Mouse (Mus musculus) embryonic fibroblast, embryonic 13.5 days (primary cell): ENCODE data around the gene Galnt18.

Source experiments
- CTCF ChIP-seq: IDR thresholded peaks from 2 replicates; pipeline ENCODE4 v1.5.1; 2011; ENCODE audit warnings: mild to moderate bottlenecking, control low read depth, low read length, moderate library complexity, borderline replicate concordance; ENCODE audit not compliant: insufficient read depth
- POLR2A ChIP-seq: IDR thresholded peaks from 2 replicates; pipeline ENCODE4 v1.6.1; 2011; ENCODE audit warnings: low read depth, mild to moderate bottlenecking, control low read depth, low read length, moderate library complexity

DNA sequence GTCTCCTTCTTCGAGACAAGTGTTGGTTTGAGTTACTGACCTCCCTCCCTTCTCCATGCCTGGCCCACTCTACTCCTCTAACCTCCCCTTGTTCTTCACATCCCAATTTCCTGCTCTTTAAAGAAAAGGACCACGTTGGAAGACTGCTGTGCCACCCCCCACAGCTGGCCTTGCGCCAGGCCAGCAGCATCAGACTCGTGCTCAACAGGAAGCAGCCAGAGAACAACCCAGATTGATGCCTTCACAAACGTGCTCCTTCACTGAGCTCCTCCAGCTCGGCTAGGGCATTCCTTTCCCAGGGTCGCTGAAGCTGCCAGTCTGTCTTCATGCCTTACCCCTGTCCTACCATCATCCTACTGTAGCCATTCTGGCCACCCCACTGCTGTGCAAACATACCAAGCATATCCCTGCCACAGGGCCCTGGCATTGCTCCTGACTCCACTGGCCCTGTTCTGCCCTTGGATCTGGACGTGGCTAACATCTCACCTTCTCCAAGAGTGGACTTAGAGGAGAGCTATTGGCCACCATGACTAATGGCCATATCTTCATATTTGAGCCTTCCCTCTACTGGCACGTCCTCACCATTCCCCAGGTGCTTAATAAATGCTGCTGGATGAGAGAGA is 13.5 kb downstream of the Galnt18 start:
- TF ChIP-seq CTCF (no peak), POLR2A (no peak)
